Mouse (Mus musculus): ENCODE measurements around the gene Cep57l1.
"Not testable (repeated sequence)": the region's sequence is repeated elsewhere in the genome, so short reads cannot be mapped to it uniquely, and the experiment has no call there.

Gene Cep57l1

GRCm38 (mm10) chr10:41809771-41810563, at the start of gene Cep57l1, which contains the start of gene Sesn1:
Gene Cep57l1, minus strand, starts transcription at chr10:41809871.
Gene Sesn1, plus strand, starts transcription at chr10:41809935.
- peak; percentile 94 to 96 for DNase-seq

- DNase-seq, result no peak
These were observed 39.0 kb upstream of the Cep57l1 start for GRCm38 (mm10) chr10:41848721-41849120.

- DNase-seq, result no peak
These were observed 38.1 kb upstream of the Cep57l1 start for GRCm38 (mm10) chr10:41847737-41848136.

GRCm38 (mm10) chr10:41838911-41839310, 29.2 kb upstream of the Cep57l1 start:
- no peak for DNase-seq

GRCm38 (mm10) chr10:41834131-41834530, 24.5 kb upstream of the Cep57l1 start:
- peak; percentile 67 to 76 for DNase-seq

- DNase-seq, result no peak
These were observed 22.5 kb upstream of the Cep57l1 start for GRCm38 (mm10) chr10:41832191-41832590.

GRCm38 (mm10) chr10:41830851-41831522, 21.3 kb upstream of the Cep57l1 start:
- DNase-seq, result peak; percentile 78 to 84

GRCm38 (mm10) chr10:41830445-41830844, 20.8 kb upstream of the Cep57l1 start:
- DNase-seq, result no peak

GRCm38 (mm10) chr10:41829980-41830379, 20.3 kb upstream of the Cep57l1 start:
- DNase-seq, result no peak

GRCm38 (mm10) chr10:41829191-41829590, 19.5 kb upstream of the Cep57l1 start:
- DNase-seq, result no peak

GRCm38 (mm10) chr10:41827784-41828183, 18.1 kb upstream of the Cep57l1 start:
- DNase-seq, result no peak

- no peak for DNase-seq
These were observed 16.9 kb upstream of the Cep57l1 start for GRCm38 (mm10) chr10:41826526-41827116.

GRCm38 (mm10) chr10:41825996-41826395, 16.3 kb upstream of the Cep57l1 start:
- no peak for DNase-seq

GRCm38 (mm10) chr10:41825041-41825440, 15.4 kb upstream of the Cep57l1 start:
- DNase-seq, result no peak

- DNase-seq, result no peak
These were observed 14.2 kb upstream of the Cep57l1 start for GRCm38 (mm10) chr10:41823916-41824315.

- not testable (repeated sequence) for DNase-seq
These were observed 13.6 kb upstream of the Cep57l1 start for GRCm38 (mm10) chr10:41823282-41823675.

GRCm38 (mm10) chr10:41822573-41823281, 13.1 kb upstream of the Cep57l1 start:
- DNase-seq, result no peak

GRCm38 (mm10) chr10:41821171-41821570, 11.5 kb upstream of the Cep57l1 start:
- peak in 1 of 2 experiments; percentile 35 for DNase-seq

- no peak for DNase-seq
These were observed 10.7 kb upstream of the Cep57l1 start for GRCm38 (mm10) chr10:41820401-41820800.

- DNase-seq, result no peak
These were observed 9.6 kb upstream of the Cep57l1 start for GRCm38 (mm10) chr10:41819307-41819706.

GRCm38 (mm10) chr10:41818733-41819070, 9.0 kb upstream of the Cep57l1 start:
- DNase-seq, result not testable (repeated sequence)

GRCm38 (mm10) chr10:41818036-41818732, 8.5 kb upstream of the Cep57l1 start:
- peak; percentile 47 to 57 for DNase-seq
